ENCODE assay signal across 26 mouse cellular contexts in genomic region chr5:43778583-43778982, GRCm38 (mm10). TPM values are rescaled to one million over a fixed set of nuclear protein-coding genes. Genes with fewer than 3 reads are reported as not detected.
DNase-seq lines count a peak whose midpoint lies in the region; ATAC-seq and TF ChIP-seq lines count a peak whose summit lies in the region.
"Had no signal": no experiment of that assay in that cellular context is flagged by ENCODE, and none has a peak within 500 bp of the region (broad histone marks: within the 10 kb centered on the region; RNA-seq: fewer than 3 reads in every experiment).

No protein-coding gene starts in this region.

- no peak for TF ChIP-seq RAD21 in MEL (IDR thresholded peaks at IDR 0.05; ENCODE audit: low read depth, low read length)

- TF ChIP-seq EP300 in MEL (IDR thresholded peaks at IDR 0.05; ENCODE audit: low read depth in 1 of 2, low read length in 2 of 2): peak in 1 of 2 experiments; percentile 43; a peak in 1 of 4 replicates
- no peak for TF ChIP-seq EP300 in liver, embryonic 14.5 days (IDR thresholded peaks at IDR 0.05; ENCODE audit: low read depth)
- no peak for TF ChIP-seq EP300 in stomach, postnatal 0 days (optimal IDR thresholded peaks at IDR 0.05)

- no peaks in the 10 kb centered on the region; the same call in 1 of the 2 replicates for H3K4me1 ChIP-seq in intestine, postnatal 0 days (replicated peaks; ENCODE audit: control insufficient read depth, insufficient read depth, low read length)
- H3K4me1 ChIP-seq in intestine, embryonic 15.5 days (replicated peaks): peaks cover 7% of the 10 kb centered on the region; the same call in 1 of the 2 replicates
- peaks cover 21 to 36% of the 10 kb centered on the region in 2 experiments for H3K4me1 ChIP-seq in MEL (ENCODE audit: control insufficient read depth in 1 of 2, insufficient read depth in 2 of 2, low read length in 2 of 2)
- peaks cover 12% of the 10 kb centered on the region in 2 experiments for H3K4me1 ChIP-seq in liver, embryonic 14.5 days (replicated peaks; ENCODE audit: control insufficient read depth in 2 of 2, insufficient read depth in 2 of 2, low read length in 1 of 2)
- H3K4me1 ChIP-seq in stomach, postnatal 0 days (replicated peaks; ENCODE audit: control insufficient read depth, insufficient read depth): peaks cover 2% of the 10 kb centered on the region

- peaks cover 51% of the 10 kb centered on the region for H3K79me2 ChIP-seq in MEL (ENCODE audit: control insufficient read depth, insufficient read depth, low read length, poor library complexity)

- H3K9ac ChIP-seq in intestine, postnatal 0 days (ENCODE audit: low read depth, low read length): no peak overlapping the region
- no peak overlapping the region for H3K9ac ChIP-seq in intestine, embryonic 15.5 days
- no peak overlapping the region for H3K9ac ChIP-seq in MEL (ENCODE audit: control insufficient read depth, low read depth, low read length, poor library complexity, severe bottlenecking)
- H3K9ac ChIP-seq in liver, embryonic 14.5 days (replicated peaks): no peak overlapping the region
- H3K9ac ChIP-seq in stomach, postnatal 0 days (ENCODE audit: low read length): no peak overlapping the region
- H3K9ac ChIP-seq: embryonic facial prominence, embryonic 12.5 days; embryonic facial prominence, embryonic 15.5 days; forebrain, embryonic 12.5 days; forebrain, embryonic 15.5 days; hindbrain, embryonic 12.5 days; hindbrain, embryonic 15.5 days had no signal

- TF ChIP-seq CTCF in intestine, postnatal 0 days (IDR thresholded peaks at IDR 0.05; ENCODE audit: low read depth): no peak
- TF ChIP-seq CTCF in MEL (IDR thresholded peaks at IDR 0.05 in 2 of 3, conservative IDR thresholded peaks at IDR 0.05 in 1 of 3; ENCODE audit: control insufficient read depth in 1 of 3, insufficient read depth in 1 of 3, low read depth in 2 of 3, low read length in 3 of 3, poor library complexity in 1 of 3, severe bottlenecking in 1 of 3): no peak
- no peak for TF ChIP-seq CTCF in liver, embryonic 14.5 days (IDR thresholded peaks at IDR 0.05; ENCODE audit: low read depth)
- TF ChIP-seq CTCF in stomach, postnatal 0 days (IDR thresholded peaks at IDR 0.05; ENCODE audit: low read depth): no peak

- no peaks in the 10 kb centered on the region for H3K36me3 ChIP-seq in intestine, postnatal 0 days (ENCODE audit: control insufficient read depth, insufficient read depth)
- H3K36me3 ChIP-seq in intestine, embryonic 15.5 days: no peaks in the 10 kb centered on the region
- peaks cover 0 to 47% of the 10 kb centered on the region in 2 experiments; a peak in 3 of 4 replicates for H3K36me3 ChIP-seq in MEL (ENCODE audit: control insufficient read depth in 1 of 2, insufficient read depth in 2 of 2, low read length in 2 of 2)
- H3K36me3 ChIP-seq in liver, embryonic 14.5 days (replicated peaks; ENCODE audit: control insufficient read depth, insufficient read depth, low read depth): no peaks in the 10 kb centered on the region
- no peaks in the 10 kb centered on the region for H3K36me3 ChIP-seq in stomach, postnatal 0 days (ENCODE audit: control insufficient read depth, insufficient read depth, low read length)
- H3K36me3 ChIP-seq: embryonic facial prominence, embryonic 12.5 days; embryonic facial prominence, embryonic 15.5 days; forebrain, embryonic 12.5 days; forebrain, embryonic 15.5 days; hindbrain, embryonic 12.5 days; hindbrain, embryonic 15.5 days had no signal

- no peaks in the 10 kb centered on the region for H3K9me3 ChIP-seq in intestine, postnatal 0 days (ENCODE audit: control insufficient read depth)
- H3K9me3 ChIP-seq in intestine, embryonic 15.5 days: no peaks in the 10 kb centered on the region
- H3K9me3 ChIP-seq in MEL (replicated peaks; ENCODE audit: insufficient read depth, low read length): no peaks in the 10 kb centered on the region
- no peaks in the 10 kb centered on the region for H3K9me3 ChIP-seq in liver, embryonic 14.5 days (ENCODE audit: control insufficient read depth, low read length)
- no peaks in the 10 kb centered on the region for H3K9me3 ChIP-seq in stomach, postnatal 0 days (ENCODE audit: control insufficient read depth, low read length)
- H3K9me3 ChIP-seq: embryonic facial prominence, embryonic 12.5 days; embryonic facial prominence, embryonic 15.5 days; forebrain, embryonic 12.5 days; forebrain, embryonic 15.5 days; G1E; hindbrain, embryonic 12.5 days; hindbrain, embryonic 15.5 days had no signal

- H3K4me3 ChIP-seq in intestine, postnatal 0 days (ENCODE audit: low read depth, low read length): no peak overlapping the region
- no peak overlapping the region for H3K4me3 ChIP-seq in intestine, embryonic 15.5 days (replicated peaks)
- H3K4me3 ChIP-seq in MEL (ENCODE audit: control insufficient read depth in 1 of 2, insufficient read depth in 1 of 2, low read depth in 2 of 2, low read length in 2 of 2): no peak overlapping the region
- H3K4me3 ChIP-seq in liver, embryonic 14.5 days (ENCODE audit: insufficient read depth in 1 of 2, low read depth in 2 of 2, low read length in 2 of 2): no peak overlapping the region
- H3K4me3 ChIP-seq in stomach, postnatal 0 days (ENCODE audit: low read depth, low read length): no peak overlapping the region
- H3K4me3 ChIP-seq: embryonic facial prominence, embryonic 12.5 days; embryonic facial prominence, embryonic 15.5 days; erythroblast, embryonic 14.5 days; forebrain, embryonic 12.5 days; forebrain, embryonic 15.5 days; hindbrain, embryonic 12.5 days; hindbrain, embryonic 15.5 days had no signal

- ATAC-seq in intestine, postnatal 0 days: no peak
- ATAC-seq in intestine, embryonic 15.5 days: no peak
- no peak for ATAC-seq in liver, embryonic 14.5 days (ENCODE audit: insufficient read depth)
- no peak for ATAC-seq in stomach, postnatal 0 days (ENCODE audit: low FRiP score, low TSS enrichment)
- no peak for ATAC-seq in erythroblast, adult 5-6 weeks (replicated peaks; ENCODE audit: low FRiP score, poor library complexity, severe bottlenecking)
- ATAC-seq: forebrain, embryonic 15.5 days had no signal

- no peaks in the 10 kb centered on the region for H3K27me3 ChIP-seq in intestine, postnatal 0 days (replicated peaks; ENCODE audit: control insufficient read depth, insufficient read depth, low read length)
- H3K27me3 ChIP-seq in intestine, embryonic 15.5 days (replicated peaks): no peaks in the 10 kb centered on the region
- no peaks in the 10 kb centered on the region for H3K27me3 ChIP-seq in MEL (ENCODE audit: control insufficient read depth in 1 of 2, insufficient read depth in 2 of 2, low read length in 2 of 2)
- no peaks in the 10 kb centered on the region for H3K27me3 ChIP-seq in liver, embryonic 14.5 days (ENCODE audit: control insufficient read depth, insufficient read depth, low read length)
- H3K27me3 ChIP-seq in stomach, postnatal 0 days (ENCODE audit: control insufficient read depth, insufficient read depth, low read length): no peaks in the 10 kb centered on the region
- H3K27me3 ChIP-seq: CH12.LX; embryonic facial prominence, embryonic 12.5 days; embryonic facial prominence, embryonic 15.5 days; forebrain, embryonic 12.5 days; forebrain, embryonic 15.5 days; hindbrain, embryonic 12.5 days; hindbrain, embryonic 15.5 days had no signal

- peak; percentile 54 for DNase-seq in MEL (ENCODE audit: low read depth, low spot score)
- no peak for DNase-seq in liver, embryonic 14.5 days (ENCODE audit: low read depth in 3 of 3, low spot score in 3 of 3)
- DNase-seq in stomach, postnatal 0 days (ENCODE audit: low spot score): no peak
- DNase-seq: adrenal gland, adult 2 months; adrenal gland, postnatal 14 days; B cell, adult 2 months; cerebellum, adult 11 months; cerebellum, adult 2 months; cerebellum, adult 9-11 months; cerebellum, postnatal 25 days; gastrocnemius, postnatal 25 days; heart, adult 18-20 months had no signal

- 84% methylated on average over 3 of the region's 3 CpGs for whole genome bisulfite sequencing in intestine, postnatal 0 days
- WGBS in intestine, embryonic 15.5 days: 83% methylated on average over 3 of the region's 3 CpGs
- WGBS in liver, embryonic 14.5 days (ENCODE audit: insufficient replicate concordance): 24% methylated on average over 3 of the region's 3 CpGs
- 86% methylated on average over 3 of the region's 3 CpGs for WGBS in stomach, postnatal 0 days

- no peak for TF ChIP-seq POLR2A in MEL (IDR thresholded peaks at IDR 0.05; ENCODE audit: control insufficient read depth in 1 of 2, insufficient read depth in 1 of 2, low read depth in 1 of 2, low read length in 2 of 2, poor library complexity in 1 of 2)

- H3K27ac ChIP-seq in intestine, postnatal 0 days (ENCODE audit: low read depth, low read length): no peak overlapping the region
- H3K27ac ChIP-seq in intestine, embryonic 15.5 days: no peak overlapping the region
- no peak overlapping the region for H3K27ac ChIP-seq in MEL (ENCODE audit: control insufficient read depth, low read depth, low read length)
- H3K27ac ChIP-seq in liver, embryonic 14.5 days: no peak overlapping the region
- H3K27ac ChIP-seq in stomach, postnatal 0 days (replicated peaks): no peak overlapping the region
- H3K27ac ChIP-seq: embryonic facial prominence, embryonic 12.5 days; embryonic facial prominence, embryonic 15.5 days; forebrain, embryonic 12.5 days; forebrain, embryonic 15.5 days; hindbrain, embryonic 12.5 days; hindbrain, embryonic 15.5 days had no signal

- peak overlapping the region; percentile 10; the same call in 1 of the 2 replicates for H3K4me2 ChIP-seq in intestine, postnatal 0 days (replicated peaks; ENCODE audit: low read depth)
- H3K4me2 ChIP-seq in intestine, embryonic 15.5 days (replicated peaks): no peak overlapping the region
- peak overlapping the region; percentile 15; the same call in 1 of the 2 replicates for H3K4me2 ChIP-seq in liver, embryonic 14.5 days (ENCODE audit: low read depth)
- H3K4me2 ChIP-seq in stomach, postnatal 0 days (replicated peaks; ENCODE audit: low read depth): no peak overlapping the region
- H3K4me2 ChIP-seq: embryonic facial prominence, embryonic 12.5 days; embryonic facial prominence, embryonic 15.5 days; forebrain, embryonic 12.5 days; forebrain, embryonic 15.5 days; hindbrain, embryonic 12.5 days; hindbrain, embryonic 15.5 days had no signal

RNA-seq across cellular contexts. Expression of gene Bst1, which starts 40.1 kb away (rescaled TPM):
- 142 and 144 TPM in 2 replicates for polyA plus RNA-seq in intestine, postnatal 0 days (2015; fragmentation: Nextera tagmentation; extraction: Ambion mirVana)
- polyA plus RNA-seq in intestine, embryonic 15.5 days (2015; fragmentation: Nextera tagmentation; extraction: Ambion mirVana): 0.88 and 0.97 TPM in 2 replicates
- total RNA-seq in MEL (2012; rRNA removed): not detected in 2 replicates
- polyA plus RNA-seq in MEL (2012; ENCODE audit: insufficient read depth in 1 of 2, insufficient read length in 2 of 2, low read depth in 1 of 2, low replicate concordance in 2 of 2, missing spikeins in 1 of 2): not detected
- polyA plus RNA-seq in liver, embryonic 14.5 days (2012; rRNA removed): 0.18 and 0.19 TPM in 2 replicates
- polyA plus RNA-seq in liver, embryonic 14.5 days (2014; fragmentation: Nextera tagmentation; extraction: Ambion mirVana): 0.52 and 0.69 TPM in 2 replicates
- polyA plus RNA-seq in stomach, postnatal 0 days (2015; fragmentation: Nextera tagmentation; extraction: Ambion mirVana): 3.6 and 4.4 TPM in 2 replicates
- 0.96 and 8.4 TPM in 2 replicates for total RNA-seq in erythroblast, adult 5-6 weeks (2015; ENCODE audit: low replicate concordance)
- total RNA-seq in erythroblast, adult 5-6 weeks (2017; ENCODE audit: low replicate concordance): 4.9 and 5.4 TPM in 2 replicates
- total RNA-seq: common myeloid progenitor, adult 5-6 weeks; gastrocnemius, adult 8-10 months had no signal
- polyA plus RNA-seq: erythroblast, embryonic 14.5 days; forebrain, embryonic 12.5 days; forebrain, embryonic 15.5 days; G1E had no signal

RNA-seq across cellular contexts. Expression of gene Fbxl5, which starts 42.9 kb away (rescaled TPM):
- polyA plus RNA-seq in intestine, postnatal 0 days (2015; fragmentation: Nextera tagmentation; extraction: Ambion mirVana): 93.6 and 108 TPM in 2 replicates
- polyA plus RNA-seq in intestine, embryonic 15.5 days (2015; fragmentation: Nextera tagmentation; extraction: Ambion mirVana): 56.5 and 60.8 TPM in 2 replicates
- total RNA-seq in MEL (2012; rRNA removed): 25.7 and 29.4 TPM in 2 replicates
- 10 to 100 TPM in 1 of 2 experiments, not detected in 1; 22.8 TPM for polyA plus RNA-seq in MEL (2012; ENCODE audit: insufficient read depth in 1 of 2, insufficient read length in 2 of 2, low read depth in 1 of 2, low replicate concordance in 2 of 2, missing spikeins in 1 of 2)
- 9.0 and 10.3 TPM in 2 replicates for polyA plus RNA-seq in liver, embryonic 14.5 days (2012; rRNA removed)
- polyA plus RNA-seq in liver, embryonic 14.5 days (2014; fragmentation: Nextera tagmentation; extraction: Ambion mirVana): 21.5 and 22.6 TPM in 2 replicates
- 44.0 and 45.7 TPM in 2 replicates for polyA plus RNA-seq in stomach, postnatal 0 days (2015; fragmentation: Nextera tagmentation; extraction: Ambion mirVana)
- total RNA-seq in erythroblast, adult 5-6 weeks (2015; ENCODE audit: low replicate concordance): 20.1 and 25.2 TPM in 2 replicates
- 20.9 and 21.9 TPM in 2 replicates for total RNA-seq in erythroblast, adult 5-6 weeks (2017; ENCODE audit: low replicate concordance)

Comparison
In these comparisons a context has a peak if more than half of its experiments do, and no peak if none do; other contexts are left out.
1. H3K4me2 ChIP-seq: peak in intestine, postnatal 0 days (single experiment) and liver, embryonic 14.5 days (single experiment); none in intestine, embryonic 15.5 days (single experiment) and stomach, postnatal 0 days (single experiment).
2. RNA of gene Bst1, which starts 40.1 kb away (polyA plus RNA-seq): 142 to 144 TPM in intestine, postnatal 0 days; 3.6 to 4.4 TPM in stomach, postnatal 0 days, 0.88 to 0.97 TPM in intestine, embryonic 15.5 days, 0.18 to 0.69 TPM in liver, embryonic 14.5 days and not detected in MEL; every median in the first group is over 10 times any median in the second.